ENCODE assay signal across 8 mouse cellular contexts in the genomic region with DNA sequence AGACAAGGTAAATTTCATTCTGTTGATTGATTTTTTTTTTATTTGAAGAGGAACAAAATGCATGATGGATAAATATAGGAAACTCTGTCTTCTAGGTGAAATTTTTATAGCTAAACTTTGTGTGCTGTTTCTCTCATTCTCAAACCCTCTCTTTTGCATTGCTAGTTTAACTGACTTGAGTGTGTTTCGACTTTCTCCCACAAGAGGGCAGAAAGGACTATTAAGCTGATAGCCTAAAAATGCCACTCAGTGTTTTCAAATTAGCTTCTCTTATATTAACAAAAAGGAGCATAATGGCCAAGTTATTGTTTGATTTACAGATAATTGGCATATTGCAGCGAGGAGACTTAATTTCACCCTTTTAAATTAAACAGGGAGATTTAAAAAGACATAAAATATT.
DNase-seq lines count a peak whose midpoint lies in the region; ATAC-seq and TF ChIP-seq lines count a peak whose summit lies in the region.

No protein-coding gene starts in this region.

- CTCF ChIA-PET in Patski (lab: Charles Lee) = interaction anchor here (0.6 to 2.5 kb wide), 8 partner anchors 10 to 271 kb away, joined by 3 to 8 read pairs (median 4); no protein-coding TSS in a partner anchor

- no peak overlapping the region for H3K4me3 ChIP-seq in neural tube, embryonic 15.5 days (replicated peaks)

- H3K4me2 ChIP-seq in neural tube, embryonic 15.5 days = no peak overlapping the region

- no peaks in the 10 kb centered on the region for H3K27me3 ChIP-seq in Patski
- H3K27me3 ChIP-seq in neural tube, embryonic 15.5 days (replicated peaks) = no peaks in the 10 kb centered on the region

- in situ Hi-C loops in Patski (cut with MboI; ENCODE audit: low pct_unique_long_range_greater_than_20kb) = no loop called here

- POLR2A ChIA-PET in Patski (lab: Charles Lee) = no interaction called here

- peak; percentile 25 to 58 for DNase-seq in heart, adult 18-20 months
- no peak for DNase-seq in heart, adult 11 months
- peak; percentile 41 to 54 for DNase-seq in right cerebral cortex, adult 2 months (ENCODE audit: low spot score in 2 of 2)
- DNase-seq in right cerebral cortex, postnatal 36 days (ENCODE audit: low spot score in 2 of 2) = no peak
- peak; percentile 3 for DNase-seq in Patski (ENCODE audit: low read depth, low spot score)
- DNase-seq in kidney, postnatal 14 days = peak; percentile 49

- H3K9me3 ChIP-seq in neural tube, embryonic 15.5 days (replicated peaks) = no peaks in the 10 kb centered on the region

- peak; percentile 54 for TF ChIP-seq CTCF in Patski (IDR thresholded peaks at IDR 0.05)

- no peak overlapping the region for H3K9ac ChIP-seq in neural tube, embryonic 15.5 days (replicated peaks)

- no peak for ATAC-seq in Patski
- ATAC-seq in neutrophil, adult 5-6 weeks (ENCODE audit: extremely low read depth, insufficient number of reproducible peaks, low FRiP score, poor library complexity, severe bottlenecking) = peak; percentile 61; the same call in 1 of the 2 replicates
- no peak for ATAC-seq in neural tube, embryonic 15.5 days (ENCODE audit: low FRiP score)

- H3K27ac ChIP-seq in neural tube, embryonic 15.5 days (replicated peaks) = no peak overlapping the region

- H3K4me1 ChIP-seq in neural tube, embryonic 15.5 days = no peaks in the 10 kb centered on the region

- H3K36me3 ChIP-seq in neural tube, embryonic 15.5 days = no peaks in the 10 kb centered on the region

- WGBS in neural tube, embryonic 15.5 days = 23% methylated on average over 2 of the region's 2 CpGs

Comparison
In these comparisons a context has a peak if more than half of its experiments do, and no peak if none do; other contexts are left out.
1. DNase-seq: peak in heart, adult 18-20 months (2 of 2), right cerebral cortex, adult 2 months (2 of 2), Patski (single experiment) and kidney, postnatal 14 days (single experiment); none in heart, adult 11 months (single experiment) and right cerebral cortex, postnatal 36 days (0 of 2).